Mouse (Mus musculus) midbrain, embryonic 13.5 days (tissue): ENCODE measurements around the gene Zfp791. TPM values are rescaled to one million over a fixed set of nuclear protein-coding genes. Genes with fewer than 3 reads are reported as not detected.
"Not testable (repeated sequence)": the region's sequence is repeated elsewhere in the genome, so short reads cannot be mapped to it uniquely, and the experiment has no call there.

Source experiments
- ATAC-seq: fragments of 200-750 bp; cut with Nextera tagmentation; 2 replicates; pipeline ENCODE4 v1.8.0; 2017; ENCODE audit warnings: mild to moderate bottlenecking, moderate TSS enrichment, moderate library complexity
- H3K27ac ChIP-seq: fragments of 300-500 bp; sonication (generic); 2 replicates; pipeline ENCODE4 v1.5.1; 2015; ENCODE audit warnings: inconsistent platforms, mild to moderate bottlenecking, moderate library complexity
- H3K27me3 ChIP-seq: fragments of 300-500 bp; sonication (generic); 2 replicates; pipeline ENCODE4 v1.6.1; 2015; ENCODE audit warnings: mild to moderate bottlenecking, inconsistent platforms
- H3K36me3 ChIP-seq: fragments of 300-500 bp; sonication (generic); 2 replicates; pipeline ENCODE4 v1.6.1; 2015; ENCODE audit warnings: mild to moderate bottlenecking, inconsistent platforms
- H3K4me1 ChIP-seq: fragments of 300-500 bp; sonication (generic); replicated peaks from 2 replicates; pipeline ENCODE4 v1.6.1; 2015; ENCODE audit warnings: inconsistent platforms
- H3K4me2 ChIP-seq: fragments of 300-500 bp; sonication (generic); replicated peaks from 2 replicates; pipeline ENCODE4 v1.6.1; 2015; ENCODE audit warnings: moderate library complexity, mild to moderate bottlenecking, inconsistent platforms
- H3K4me3 ChIP-seq: fragments of 300-500 bp; sonication (generic); replicated peaks from 2 replicates; pipeline ENCODE4 v1.5.1; 2015; ENCODE audit warnings: mild to moderate bottlenecking, inconsistent platforms
- H3K9ac ChIP-seq: fragments of 300-500 bp; sonication (generic); replicated peaks from 2 replicates; pipeline ENCODE4 v1.6.1; 2015; ENCODE audit warnings: mild to moderate bottlenecking, inconsistent platforms
- H3K9me3 ChIP-seq: fragments of 300-500 bp; sonication (generic); 2 replicates; pipeline ENCODE4 v1.6.1; 2016; ENCODE audit warnings: mild to moderate bottlenecking, inconsistent platforms
- WGBS: fragments of 180-500 bp; shearing (Covaris S2); methylation state at CpG from one replicate; pipeline ENCODE4 v1.1.7; 2015; 5-methylcytosine and 5-hydroxymethylcytosine counted together
- polyA plus RNA-seq: library from polyadenylated mRNA; unstranded; fragments of >200 nt; fragmentation: Nextera tagmentation; extraction: Ambion mirVana; gene quantifications from 2 replicates; pipeline ENCODE4 v1.2.1, GENCODE M21; 2015

Zfp791 gene
- polyA plus RNA-seq, 1 experiment from 2014 or later = 2.9 TPM

DNA sequence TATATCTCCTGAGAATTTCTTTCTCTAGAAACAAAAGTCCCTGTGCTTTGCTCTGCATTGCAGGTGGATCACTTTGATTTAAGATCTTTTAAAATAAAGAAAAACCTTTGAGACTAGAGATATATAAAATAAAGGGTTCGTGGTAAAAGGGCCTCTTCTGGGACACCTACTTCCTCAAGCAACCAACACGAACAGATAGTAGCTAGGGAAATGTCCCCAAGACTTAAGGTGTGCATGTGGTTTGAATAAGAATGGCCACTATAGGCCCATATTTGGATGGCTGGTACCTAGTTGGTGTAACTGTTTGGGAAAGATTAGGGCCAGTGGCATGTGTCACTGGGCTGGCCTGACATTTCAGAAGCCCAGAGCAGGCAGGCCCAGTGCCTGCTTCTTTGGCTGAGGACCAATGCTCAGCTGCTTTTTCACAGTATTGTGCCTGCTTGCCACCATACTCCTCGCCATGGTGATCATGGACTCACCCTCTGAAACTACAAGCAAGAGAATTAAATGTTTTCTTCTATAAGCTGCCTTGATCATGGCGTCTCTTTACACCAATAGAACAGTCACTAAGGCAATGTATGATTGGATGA lies 22.7 kb downstream of the Zfp791 start:
- ATAC-seq = no peak
- H3K4me3 ChIP-seq = no peak overlapping the region
- H3K4me2 ChIP-seq = no peak overlapping the region
- no peaks in the 10 kb centered on the region for H3K9me3 ChIP-seq
- peaks cover 39% of the 10 kb centered on the region for H3K36me3 ChIP-seq
- no peaks in the 10 kb centered on the region for H3K27me3 ChIP-seq
- H3K9ac ChIP-seq = no peak overlapping the region
- no peaks in the 10 kb centered on the region for H3K4me1 ChIP-seq
- no peak overlapping the region for H3K27ac ChIP-seq
- WGBS = 81% methylated on average over 4 of the region's 4 CpGs

DNA sequence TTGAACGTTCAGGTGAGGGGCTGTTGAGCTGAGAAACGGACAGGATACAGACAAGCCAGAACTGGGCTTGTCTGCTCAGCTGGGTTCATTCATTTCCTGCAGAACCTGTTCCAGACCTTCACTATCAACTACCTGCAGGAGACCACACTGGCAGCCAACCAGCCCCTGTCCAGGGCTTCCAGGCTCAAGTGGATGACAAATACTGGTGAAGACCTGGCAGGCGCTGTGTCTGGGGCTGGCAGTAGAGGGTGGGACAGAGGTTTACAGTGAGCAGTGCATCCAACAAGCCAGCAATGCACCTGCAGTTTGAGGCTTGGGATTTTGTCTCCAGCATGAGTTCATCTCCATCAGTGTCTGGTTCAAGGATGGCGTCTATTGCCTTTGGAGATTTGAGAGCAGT lies 26.0 kb downstream of the Zfp791 start:
- no peak overlapping the region for H3K4me3 ChIP-seq
- ATAC-seq = no peak
- no peak overlapping the region for H3K9ac ChIP-seq
- 97% methylated on average over 4 of the region's 4 CpGs for WGBS
- no peaks in the 10 kb centered on the region for H3K27me3 ChIP-seq
- H3K4me2 ChIP-seq = no peak overlapping the region
- H3K27ac ChIP-seq = no peak overlapping the region
- H3K4me1 ChIP-seq = no peaks in the 10 kb centered on the region
- peaks cover 58% of the 10 kb centered on the region for H3K36me3 ChIP-seq
- no peaks in the 10 kb centered on the region for H3K9me3 ChIP-seq

DNA sequence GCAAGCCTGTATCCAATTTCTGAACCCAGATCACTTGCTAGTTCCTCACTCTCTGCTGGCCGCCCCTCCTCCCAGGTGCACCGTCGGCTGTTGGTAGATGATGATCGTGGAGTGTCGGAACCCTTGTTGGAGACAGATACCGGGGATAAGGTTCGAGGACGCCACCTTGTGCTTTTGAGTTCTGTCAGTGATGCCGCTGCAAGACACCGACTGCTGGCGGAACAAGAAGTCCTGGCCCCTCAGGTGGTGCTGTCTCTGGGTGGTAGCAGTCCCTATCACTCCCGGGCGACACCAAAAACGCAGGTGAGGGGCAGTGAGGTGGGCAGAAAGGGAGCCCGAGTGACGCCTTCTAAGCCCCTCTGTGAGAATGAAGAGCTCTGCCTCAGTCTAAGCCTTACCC lies 26.7 kb downstream of the Zfp791 start:
- Histone ChIP-seq H3K4me2 (no peak overlapping the region), H3K9ac (no peak overlapping the region), H3K27ac (no peak overlapping the region), H3K27me3 (no peaks in the 10 kb centered on the region), H3K4me3 (no peak overlapping the region), H3K9me3 (no peaks in the 10 kb centered on the region), H3K36me3 (peaks cover 61% of the 10 kb centered on the region), H3K4me1 (no peaks in the 10 kb centered on the region)
- ATAC-seq = no peak
- 94% methylated on average over 16 of the region's 16 CpGs for WGBS

DNA sequence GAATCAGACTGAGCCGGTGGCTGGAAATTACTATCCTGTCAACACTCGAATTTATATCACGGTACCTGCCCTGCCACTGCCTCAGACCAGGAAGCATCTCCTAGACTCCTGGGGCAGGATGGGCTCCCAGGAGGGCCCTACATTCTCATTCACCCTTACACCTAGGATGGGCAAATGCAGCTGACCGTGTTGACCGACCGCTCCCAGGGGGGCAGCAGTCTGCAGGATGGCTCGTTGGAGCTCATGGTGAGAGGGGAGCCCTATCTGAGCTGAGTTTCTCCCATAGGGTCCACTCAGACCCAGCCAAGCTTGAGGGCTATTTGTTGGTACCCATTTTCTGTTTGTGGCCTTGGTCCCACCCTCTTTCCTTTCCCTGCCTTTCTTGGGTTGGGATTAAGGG lies 27.3 kb downstream of the Zfp791 start:
- Histone ChIP-seq H3K9ac (no peak overlapping the region), H3K36me3 (peaks cover 66% of the 10 kb centered on the region), H3K4me2 (no peak overlapping the region), H3K4me1 (no peaks in the 10 kb centered on the region), H3K27ac (no peak overlapping the region), H3K4me3 (no peak overlapping the region), H3K9me3 (no peaks in the 10 kb centered on the region), H3K27me3 (no peaks in the 10 kb centered on the region)
- WGBS = 96% methylated on average over 7 of the region's 7 CpGs
- ATAC-seq = no peak

DNA sequence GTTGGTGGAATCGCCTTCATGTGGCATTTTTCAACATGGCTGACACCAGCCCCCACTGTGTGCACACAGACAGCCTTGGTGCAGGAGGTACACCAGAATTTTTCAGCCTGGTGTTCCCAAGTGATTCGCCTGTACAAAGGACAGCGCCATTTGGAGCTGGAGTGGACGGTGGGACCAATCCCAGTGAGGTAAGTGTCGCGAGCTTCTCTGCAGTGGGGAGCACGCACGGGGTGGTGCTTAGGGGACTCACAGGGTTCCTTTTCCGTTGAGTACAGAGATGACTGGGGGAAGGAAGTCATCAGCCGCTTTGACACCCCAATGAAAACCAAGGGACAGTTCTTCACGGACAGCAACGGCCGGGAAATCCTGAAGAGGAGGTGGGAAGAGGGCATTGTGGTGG lies 27.8 kb downstream of the Zfp791 start:
- 95% methylated on average over 13 of the region's 13 CpGs for WGBS
- Histone ChIP-seq H3K36me3 (peaks cover 66% of the 10 kb centered on the region), H3K27ac (no peak overlapping the region), H3K4me2 (no peak overlapping the region), H3K9me3 (no peaks in the 10 kb centered on the region), H3K9ac (no peak overlapping the region), H3K4me3 (no peak overlapping the region), H3K27me3 (no peaks in the 10 kb centered on the region), H3K4me1 (no peaks in the 10 kb centered on the region)
- ATAC-seq = no peak

DNA sequence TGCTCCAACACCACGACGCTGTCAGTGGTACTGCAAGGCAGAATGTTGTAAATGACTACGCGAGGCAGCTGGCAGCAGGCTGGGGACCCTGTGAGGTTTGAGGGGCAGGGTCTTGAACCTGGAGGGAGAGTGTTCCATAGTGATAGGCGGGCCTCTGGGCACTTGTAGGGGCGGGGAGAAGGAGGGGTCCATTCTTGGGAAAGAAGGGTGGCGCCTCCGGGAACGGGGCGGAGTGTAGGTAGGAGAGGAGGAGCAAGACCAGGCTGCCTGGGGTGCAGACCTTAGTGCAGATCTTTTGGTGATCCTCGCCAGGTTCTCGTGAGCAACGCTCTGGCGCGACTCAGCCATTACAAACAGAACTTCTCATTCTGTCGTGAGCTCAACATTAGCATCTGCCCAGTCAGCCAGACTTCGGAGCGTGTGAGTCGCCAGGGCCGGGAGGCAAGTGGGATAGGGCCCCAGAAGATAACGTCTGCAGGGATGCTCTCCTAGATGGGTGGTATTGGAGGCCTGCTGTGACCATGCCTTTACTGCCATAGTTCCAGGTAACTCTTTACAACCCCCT lies 31.3 kb downstream of the Zfp791 start:
- WGBS = 31% methylated on average over 21 of the region's 21 CpGs
- no peak for ATAC-seq
- Histone ChIP-seq H3K4me1 (no peaks in the 10 kb centered on the region), H3K4me2 (no peak overlapping the region), H3K9me3 (no peaks in the 10 kb centered on the region), H3K4me3 (no peak overlapping the region), H3K27me3 (no peaks in the 10 kb centered on the region), H3K9ac (no peak overlapping the region), H3K36me3 (peaks cover 65% of the 10 kb centered on the region), H3K27ac (no peak overlapping the region)

DNA sequence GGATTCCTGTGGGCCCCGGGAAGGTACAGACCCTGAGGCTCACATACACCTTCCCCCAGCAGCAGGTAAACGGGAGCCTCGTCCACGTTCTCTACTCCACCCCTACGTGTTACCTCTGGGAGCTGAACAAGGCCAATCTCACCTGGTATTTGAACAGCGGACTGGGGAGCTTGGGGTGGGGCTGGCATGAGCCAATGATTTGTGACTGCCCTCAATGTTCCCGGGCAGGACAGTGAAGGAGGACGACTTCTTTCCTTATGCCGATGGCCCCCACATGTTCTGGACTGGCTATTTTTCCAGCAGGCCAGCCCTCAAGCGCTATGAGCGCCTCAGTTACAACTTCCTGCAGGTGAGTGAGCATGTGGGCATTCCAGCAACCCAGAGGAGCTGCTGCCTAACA lies 32.0 kb downstream of the Zfp791 start:
- Histone ChIP-seq H3K27me3 (no peaks in the 10 kb centered on the region), H3K4me2 (no peak overlapping the region), H3K36me3 (peaks cover 59% of the 10 kb centered on the region), H3K4me3 (no peak overlapping the region), H3K9ac (no peak overlapping the region), H3K4me1 (no peaks in the 10 kb centered on the region), H3K27ac (no peak overlapping the region), H3K9me3 (no peaks in the 10 kb centered on the region)
- no peak for ATAC-seq
- WGBS = 93% methylated on average over 11 of the region's 11 CpGs

DNA sequence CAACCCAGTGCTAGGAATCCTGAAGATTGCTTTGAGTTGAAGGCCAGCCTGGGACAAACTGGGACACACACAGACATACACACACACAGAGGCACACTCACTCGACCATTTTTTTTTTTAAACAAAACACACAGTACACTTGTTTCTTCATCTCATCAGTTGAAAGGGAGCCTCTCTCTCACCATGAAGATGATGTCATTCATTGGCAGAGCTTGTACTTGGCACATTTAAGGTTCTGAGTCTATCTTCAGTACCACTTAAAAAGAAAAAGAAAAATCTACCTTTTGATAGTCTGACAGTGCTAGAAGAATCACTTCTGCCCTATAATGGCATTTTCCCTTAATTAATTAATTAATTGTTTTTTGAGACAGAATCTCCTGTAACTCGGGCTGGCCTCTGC lies 34.1 kb downstream of the Zfp791 start:
- peaks cover 5% of the 10 kb centered on the region for H3K4me1 ChIP-seq
- H3K9ac ChIP-seq = no peak overlapping the region
- H3K9me3 ChIP-seq = no peaks in the 10 kb centered on the region
- ATAC-seq = no peak
- peaks cover 47% of the 10 kb centered on the region for H3K36me3 ChIP-seq
- H3K27ac ChIP-seq = no peak overlapping the region
- no peak overlapping the region for H3K4me2 ChIP-seq
- 87% methylated on average over 2 of the region's 2 CpGs for WGBS
- H3K27me3 ChIP-seq = no peaks in the 10 kb centered on the region
- H3K4me3 ChIP-seq = no peak overlapping the region

DNA sequence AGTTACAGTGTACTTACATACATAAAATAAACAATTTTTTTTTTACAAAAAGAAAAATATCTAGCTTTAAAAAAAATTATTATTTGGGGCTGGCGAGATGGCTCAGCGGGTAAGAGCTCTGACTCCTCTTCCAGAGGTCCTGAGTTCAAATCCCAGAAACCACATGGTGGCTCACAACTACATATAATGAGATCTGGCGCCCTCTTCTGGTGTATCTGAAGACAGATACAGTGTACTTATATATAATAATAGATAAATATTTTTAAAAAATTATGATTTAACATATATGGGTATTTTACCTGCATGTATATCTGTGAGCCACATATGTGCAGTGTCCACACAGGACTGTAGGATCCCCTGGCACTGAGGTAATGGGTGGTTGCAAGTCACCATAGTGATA lies 36.7 kb downstream of the Zfp791 start:
- peaks cover 36% of the 10 kb centered on the region for H3K36me3 ChIP-seq
- peaks cover 26% of the 10 kb centered on the region for H3K4me1 ChIP-seq
- ATAC-seq = no peak
- no peaks in the 10 kb centered on the region for H3K9me3 ChIP-seq
- 86% methylated on average over 3 of the region's 3 CpGs for whole genome bisulfite sequencing
- H3K9ac ChIP-seq = no peak overlapping the region
- H3K27me3 ChIP-seq = no peaks in the 10 kb centered on the region
- H3K4me3 ChIP-seq = no peak overlapping the region
- H3K4me2 ChIP-seq = no peak overlapping the region
- H3K27ac ChIP-seq = no peak overlapping the region

DNA sequence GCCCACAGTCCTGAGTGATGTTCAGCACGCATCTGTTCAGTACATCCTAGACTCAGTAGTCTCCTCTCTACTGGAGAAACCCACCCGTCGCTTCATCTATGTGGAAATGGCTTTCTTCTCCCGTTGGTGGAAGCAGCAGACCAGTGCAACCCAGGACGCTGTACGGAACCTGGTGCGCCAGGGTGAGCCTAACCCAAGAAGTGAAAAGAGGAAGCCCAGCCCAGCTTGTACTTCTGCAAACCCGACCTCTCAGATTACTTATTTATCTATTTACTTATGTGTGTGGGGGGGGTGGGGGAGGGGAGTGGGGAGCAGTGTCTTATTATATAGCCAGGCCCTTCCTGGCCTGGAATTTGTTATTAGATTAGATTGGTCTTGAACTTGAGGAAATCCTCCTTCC lies 38.3 kb downstream of the Zfp791 start:
- peaks cover 31% of the 10 kb centered on the region for H3K4me1 ChIP-seq
- H3K4me3 ChIP-seq = no peak overlapping the region
- peaks cover 30% of the 10 kb centered on the region for H3K36me3 ChIP-seq
- 90% methylated on average over 8 of the region's 8 CpGs for WGBS
- H3K9me3 ChIP-seq = no peaks in the 10 kb centered on the region
- no peak for ATAC-seq
- H3K4me2 ChIP-seq = no peak overlapping the region
- no peak overlapping the region for H3K27ac ChIP-seq
- no peak overlapping the region for H3K9ac ChIP-seq
- H3K27me3 ChIP-seq = no peaks in the 10 kb centered on the region

DNA sequence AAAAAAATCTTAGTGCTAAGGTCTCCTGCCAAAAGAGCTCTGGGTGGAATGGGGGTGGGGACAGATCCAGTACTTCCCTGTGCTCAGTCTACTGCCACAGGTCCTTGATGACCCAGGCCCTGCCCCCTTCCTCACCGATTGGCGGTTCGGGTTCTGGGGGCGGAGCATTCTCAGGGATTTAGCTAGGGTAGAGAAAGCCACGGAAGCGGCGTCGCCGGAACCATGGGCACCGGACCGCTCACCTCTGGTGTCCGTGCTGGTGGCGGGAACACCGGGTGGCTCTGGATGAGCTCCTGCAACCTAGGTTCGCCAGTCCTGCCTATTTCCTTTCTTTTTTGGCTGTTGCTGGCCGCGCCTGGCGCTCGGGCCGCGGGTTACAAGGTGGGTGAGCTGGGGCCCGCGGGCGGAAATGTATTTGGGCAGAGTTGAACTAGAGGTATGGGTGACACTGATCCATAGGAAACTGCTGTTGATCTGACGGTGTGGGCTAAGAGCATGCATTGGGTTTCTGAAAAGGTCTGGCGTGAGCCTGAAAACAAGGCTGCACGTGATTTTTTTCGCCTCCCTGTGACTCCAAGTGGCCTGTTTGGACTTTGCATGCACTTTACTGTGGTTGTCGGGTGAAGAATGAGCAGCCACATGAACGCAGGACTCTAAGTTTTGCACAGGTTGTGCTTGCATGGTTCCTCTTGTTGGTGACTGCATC lies 39.6 kb downstream of the Zfp791 start, which contains the start of gene Man2b1:
Gene Man2b1 (plus strand): TSS at position 163 of the 706 bp plus-strand sequence.
- Histone ChIP-seq H3K27me3 (no peaks in the 10 kb centered on the region), H3K4me3 (peak within 1 kb of the TSS; percentile 61), H3K9me3 (no peaks in the 10 kb centered on the region), H3K4me1 (peaks cover 36% of the 10 kb centered on the region), H3K36me3 (peaks cover 24% of the 10 kb centered on the region), H3K4me2 (peak within 1 kb of the TSS; percentile 87), H3K27ac (no peak within 1 kb of the TSS), H3K9ac (peak within 1 kb of the TSS; percentile 77)
- ATAC-seq = peak; percentile 88
- 2% methylated on average over 30 of the region's 30 CpGs for WGBS

DNA sequence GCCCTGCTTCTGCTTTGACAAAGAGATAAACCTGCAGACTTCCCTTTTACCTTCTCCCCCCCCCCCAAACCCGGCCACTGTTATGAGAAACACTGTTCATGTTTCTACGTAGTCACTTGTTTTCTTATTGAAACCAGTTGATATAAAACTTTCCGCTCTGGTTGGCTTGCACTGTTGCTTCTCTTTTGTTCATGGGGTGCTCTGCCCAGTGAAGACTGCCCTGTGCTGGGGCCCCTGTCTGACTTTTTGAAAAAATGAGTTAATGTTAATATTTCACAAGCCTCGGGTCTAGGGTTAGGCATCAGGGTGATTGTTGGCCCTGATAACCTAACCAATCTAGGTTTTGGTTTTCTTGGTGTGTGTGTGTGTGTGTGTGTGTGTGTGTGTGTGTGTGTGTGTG lies 40.7 kb downstream of the Zfp791 start:
- H3K9ac ChIP-seq, H3K9me3 ChIP-seq, H3K27ac ChIP-seq, ATAC-seq, H3K4me3 ChIP-seq, H3K27me3 ChIP-seq: not testable (repeated sequence)
- WGBS = 94% methylated on average over 4 of the region's 4 CpGs
- Histone ChIP-seq H3K4me1 (peaks cover 36% of the 10 kb centered on the region), H3K4me2 (peak overlapping the region; percentile 96), H3K36me3 (peaks cover 23% of the 10 kb centered on the region)
